Mouse (Mus musculus) embryonic facial prominence, embryonic 10.5 days (tissue): ENCODE results near the gene Rgs19. TPM values are rescaled to one million over a fixed set of nuclear protein-coding genes. Genes with fewer than 3 reads are reported as not detected.

Experiments
- DNase-seq: peaks from one replicate; pipeline ENCODE4 v3.0.0-alpha.2; 2017; ENCODE audit warnings: low spot score
- H3K27ac ChIP-seq: fragments of 300-500 bp; sonication (generic); replicated peaks from 2 replicates; pipeline ENCODE4 v1.5.1; 2016; ENCODE audit warnings: mild to moderate bottlenecking
- H3K27me3 ChIP-seq: fragments of 300-500 bp; sonication (generic); replicated peaks from 2 replicates; pipeline ENCODE4 v1.6.1; 2016; ENCODE audit warnings: low read depth, mild to moderate bottlenecking; ENCODE audit not compliant: poor library complexity, severe bottlenecking
- H3K36me3 ChIP-seq: fragments of 300-500 bp; sonication (generic); replicated peaks from 2 replicates; pipeline ENCODE4 v1.6.1; 2016; ENCODE audit warnings: mild to moderate bottlenecking, moderate library complexity
- H3K4me1 ChIP-seq: fragments of 300-500 bp; sonication (generic); 2 replicates; pipeline ENCODE4 v1.6.1; 2016
- H3K4me3 ChIP-seq: fragments of 300-500 bp; sonication (generic); 2 replicates; pipeline ENCODE4 v1.5.1; 2016; ENCODE audit warnings: mild to moderate bottlenecking, moderate library complexity
- H3K9me3 ChIP-seq: fragments of 300-500 bp; sonication (generic); 2 replicates; pipeline ENCODE4 v1.6.1; 2016; ENCODE audit warnings: mild to moderate bottlenecking
- WGBS: fragments of 180-500 bp; shearing (Covaris S2); methylation state at CpG from one replicate; pipeline ENCODE4 v1.1.7; 2016; 5-methylcytosine and 5-hydroxymethylcytosine counted together
- polyA plus RNA-seq: library from polyadenylated mRNA; unstranded; fragments of >200 nt; fragmentation: Nextera tagmentation; extraction: Ambion mirVana; gene quantifications from 2 replicates; pipeline ENCODE4 v1.2.1, GENCODE M21; 2016

The Rgs19 gene
- polyA plus RNA-seq, 1 experiment from 2014 or later: 85.2 TPM

DNA sequence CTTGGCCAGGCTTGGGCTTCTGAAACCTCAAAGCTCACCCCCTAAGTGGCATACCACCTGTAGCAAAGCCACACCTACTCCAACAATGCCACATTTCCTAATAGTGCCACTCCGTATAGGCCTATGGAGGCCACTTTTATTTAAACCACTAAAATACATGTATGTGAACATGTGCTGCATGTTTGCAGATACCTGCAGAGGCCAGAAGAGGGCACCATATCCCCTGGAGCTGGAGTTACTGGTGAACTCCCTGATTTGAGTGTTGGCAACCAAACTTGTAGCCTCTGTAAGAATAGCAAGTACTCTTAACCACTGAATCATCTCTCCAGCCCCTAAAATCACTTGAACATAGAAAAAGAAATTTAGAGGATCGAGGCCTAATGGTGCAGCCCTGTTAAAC, 49.4 kb downstream of the Rgs19 start:
- Histone ChIP-seq H3K4me3 (no peak overlapping the region), H3K4me1 (no peaks in the 10 kb centered on the region), H3K27me3 (no peaks in the 10 kb centered on the region), H3K27ac (no peak overlapping the region), H3K9me3 (no peaks in the 10 kb centered on the region), H3K36me3 (peaks cover 98% of the 10 kb centered on the region)
- WGBS: 89% methylated on average over 2 of the region's 2 CpGs
- peak; percentile 64 for DNase-seq

Other genes starting within 250 kb of the Rgs19 start
- gene Zbtb46, start 234.6 kb downstream of the Rgs19 start, polyA plus RNA-seq: 16.4 and 20.1 TPM in 2 replicates
- 0.11 and 0.16 TPM in 2 replicates for gene Abhd16b, start 200.8 kb downstream of the Rgs19 start, polyA plus RNA-seq
- 173 and 174 TPM in 2 replicates for gene Tpd52l2, start 196.8 kb downstream of the Rgs19 start, polyA plus RNA-seq
- gene Dnajc5, start 173.5 kb downstream of the Rgs19 start, polyA plus RNA-seq: 93.3 and 93.4 TPM in 2 replicates
- gene Uckl1, start 109.1 kb downstream of the Rgs19 start, polyA plus RNA-seq: 41.1 and 41.3 TPM in 2 replicates
- 77.2 and 82.6 TPM in 2 replicates for gene Prpf6, start 102.1 kb downstream of the Rgs19 start, polyA plus RNA-seq
- gene Zfp512b, start 101.2 kb downstream of the Rgs19 start, polyA plus RNA-seq: 56.0 and 59.1 TPM in 2 replicates
- gene Samd10, start 94.8 kb downstream of the Rgs19 start, polyA plus RNA-seq: 24.9 and 25.5 TPM in 2 replicates
- 0.28 TPM in 1 of 2 replicates, not detected in the other for gene Gm29797, start 36.9 kb downstream of the Rgs19 start, polyA plus RNA-seq
- gene Sox18, start 22.3 kb downstream of the Rgs19 start, polyA plus RNA-seq: 21.8 and 25.2 TPM in 2 replicates
- gene Tcea2, start 13.7 kb downstream of the Rgs19 start, polyA plus RNA-seq: 18.3 and 18.8 TPM in 2 replicates
- gene Lkaaear1, start 4.5 kb upstream of the Rgs19 start, polyA plus RNA-seq: not detected in 2 replicates
- 2.6 and 3.1 TPM in 2 replicates for gene Oprl1, start 21.0 kb upstream of the Rgs19 start, polyA plus RNA-seq
- gene Myt1, start 69.4 kb upstream of the Rgs19 start, polyA plus RNA-seq: 7.4 and 7.5 TPM in 2 replicates
- 26.1 and 30.8 TPM in 2 replicates for gene Pcmtd2, start 143.9 kb upstream of the Rgs19 start, polyA plus RNA-seq
- 105 and 106 TPM in 2 replicates for gene Polr3k, start 170.4 kb upstream of the Rgs19 start, polyA plus RNA-seq